Mouse (Mus musculus): ENCODE measurements around the gene Nos1ap. TPM values are rescaled to one million over a fixed set of nuclear protein-coding genes. Genes with fewer than 3 reads are reported as not detected.

Gene Nos1ap
- polyA plus RNA-seq, 1 experiment, result 0.14 TPM

GRCm38 (mm10) chr1:170402682-170403081, 187.0 kb downstream of the Nos1ap start:
- Histone ChIP-seq H3ac (ENCODE audit: control insufficient read depth, insufficient read length, low read depth) (no peak overlapping the region), H3K4me3 (ENCODE audit: insufficient read depth, poor library complexity, severe bottlenecking) (no peak overlapping the region), H3K27me3 (ENCODE audit: control insufficient read depth, insufficient read depth, insufficient read length) (peaks cover 7% of the 10 kb centered on the region), H3K79me3 (ENCODE audit: low read depth) (no peaks in the 10 kb centered on the region), H3K36me3 (ENCODE audit: control insufficient read depth, insufficient read depth) (no peaks in the 10 kb centered on the region), H3K79me2 (ENCODE audit: control insufficient read depth, insufficient read depth) (no peaks in the 10 kb centered on the region)
- TF ChIP-seq MYOG (IDR thresholded peaks at IDR 0.05; ENCODE audit: control insufficient read depth, extremely low read depth, insufficient read length) (no peak), CTCF (IDR thresholded peaks at IDR 0.05; ENCODE audit: control insufficient read depth, insufficient read depth, insufficient read length) (no peak)

GRCm38 (mm10) chr1:170398866-170399265, 190.8 kb downstream of the Nos1ap start:
- Histone ChIP-seq H3ac (ENCODE audit: control insufficient read depth, insufficient read length, low read depth) (no peak overlapping the region), H3K4me3 (ENCODE audit: insufficient read depth, poor library complexity, severe bottlenecking) (no peak overlapping the region), H3K36me3 (ENCODE audit: control insufficient read depth, insufficient read depth) (no peaks in the 10 kb centered on the region), H3K79me3 (ENCODE audit: low read depth) (no peaks in the 10 kb centered on the region), H3K79me2 (ENCODE audit: control insufficient read depth, insufficient read depth) (no peaks in the 10 kb centered on the region), H3K27me3 (ENCODE audit: control insufficient read depth, insufficient read depth, insufficient read length) (peaks cover 14% of the 10 kb centered on the region)
- no peak for TF ChIP-seq FOSL1 (IDR thresholded peaks at IDR 0.05; ENCODE audit: insufficient read depth, low read length, poor library complexity, severe bottlenecking)
- TF ChIP-seq USF1 (IDR thresholded peaks at IDR 0.05; ENCODE audit: low read depth), result no peak
- TF ChIP-seq MAX (IDR thresholded peaks at IDR 0.05), result no peak
- no peak for TF ChIP-seq MYOG (IDR thresholded peaks at IDR 0.05; ENCODE audit: control insufficient read depth, extremely low read depth, insufficient read length)
- no peak for TF ChIP-seq MYOD1 (IDR thresholded peaks at IDR 0.05; ENCODE audit: control insufficient read depth, insufficient read length, low read depth)
- TF ChIP-seq CTCF (IDR thresholded peaks at IDR 0.05; ENCODE audit: control insufficient read depth, insufficient read depth, insufficient read length), result no peak
- no peak for TF ChIP-seq CEBPB (IDR thresholded peaks at IDR 0.05; ENCODE audit: low read depth)

- H3K4me3 ChIP-seq (ENCODE audit: insufficient read depth, poor library complexity, severe bottlenecking), result no peak overlapping the region
- TF ChIP-seq MYOG (IDR thresholded peaks at IDR 0.05; ENCODE audit: control insufficient read depth, extremely low read depth, insufficient read length), result no peak
- no peak for TF ChIP-seq FOSL1 (IDR thresholded peaks at IDR 0.05; ENCODE audit: insufficient read depth, low read length, poor library complexity, severe bottlenecking)
- TF ChIP-seq CTCF (IDR thresholded peaks at IDR 0.05; ENCODE audit: control insufficient read depth, insufficient read depth, insufficient read length), result no peak
- TF ChIP-seq CEBPB (IDR thresholded peaks at IDR 0.05; ENCODE audit: low read depth), result no peak
- no peak for TF ChIP-seq MAX (IDR thresholded peaks at IDR 0.05)
- TF ChIP-seq MYOD1 (IDR thresholded peaks at IDR 0.05; ENCODE audit: control insufficient read depth, insufficient read length, low read depth), result no peak
- TF ChIP-seq USF1 (IDR thresholded peaks at IDR 0.05; ENCODE audit: low read depth), result no peak
These were observed 194.6 kb downstream of the Nos1ap start for GRCm38 (mm10) chr1:170395101-170395500.

GRCm38 (mm10) chr1:170394641-170395040, 195.0 kb downstream of the Nos1ap start:
- no peak overlapping the region for H3K4me3 ChIP-seq (ENCODE audit: insufficient read depth, poor library complexity, severe bottlenecking)
- no peak for TF ChIP-seq MYOG (IDR thresholded peaks at IDR 0.05; ENCODE audit: control insufficient read depth, extremely low read depth, insufficient read length)
- TF ChIP-seq MAX (IDR thresholded peaks at IDR 0.05), result no peak
- no peak for TF ChIP-seq CEBPB (IDR thresholded peaks at IDR 0.05; ENCODE audit: low read depth)
- TF ChIP-seq MYOD1 (IDR thresholded peaks at IDR 0.05; ENCODE audit: control insufficient read depth, insufficient read length, low read depth), result no peak
- no peak for TF ChIP-seq CTCF (IDR thresholded peaks at IDR 0.05; ENCODE audit: control insufficient read depth, insufficient read depth, insufficient read length)
- no peak for TF ChIP-seq USF1 (IDR thresholded peaks at IDR 0.05; ENCODE audit: low read depth)
- no peak for TF ChIP-seq FOSL1 (IDR thresholded peaks at IDR 0.05; ENCODE audit: insufficient read depth, low read length, poor library complexity, severe bottlenecking)
- no peak overlapping the region for H3ac ChIP-seq (ENCODE audit: control insufficient read depth, insufficient read length, low read depth)
- H3K79me3 ChIP-seq (ENCODE audit: low read depth), result no peaks in the 10 kb centered on the region
- H3K27me3 ChIP-seq (ENCODE audit: control insufficient read depth, insufficient read depth, insufficient read length), result peaks cover 14% of the 10 kb centered on the region
- H3K36me3 ChIP-seq (ENCODE audit: control insufficient read depth, insufficient read depth), result no peaks in the 10 kb centered on the region
- no peaks in the 10 kb centered on the region for H3K79me2 ChIP-seq (ENCODE audit: control insufficient read depth, insufficient read depth)

More at GRCm38 (mm10) chr1:170395101-170395500, 194.6 kb downstream of the Nos1ap start:
- no peaks in the 10 kb centered on the region for H3K79me2 ChIP-seq (ENCODE audit: control insufficient read depth, insufficient read depth)
- H3K36me3 ChIP-seq (ENCODE audit: control insufficient read depth, insufficient read depth), result no peaks in the 10 kb centered on the region
- no peaks in the 10 kb centered on the region for H3K79me3 ChIP-seq (ENCODE audit: low read depth)
- peaks cover 14% of the 10 kb centered on the region for H3K27me3 ChIP-seq (ENCODE audit: control insufficient read depth, insufficient read depth, insufficient read length)
- H3ac ChIP-seq (ENCODE audit: control insufficient read depth, insufficient read length, low read depth), result no peak overlapping the region

GRCm38 (mm10) chr1:170392771-170393728, 196.6 kb downstream of the Nos1ap start:
- Histone ChIP-seq H3K79me2 (ENCODE audit: control insufficient read depth, insufficient read depth) (no peaks in the 10 kb centered on the region), H3K79me3 (ENCODE audit: low read depth) (no peaks in the 10 kb centered on the region), H3ac (ENCODE audit: control insufficient read depth, insufficient read length, low read depth) (no peak overlapping the region), H3K4me3 (ENCODE audit: insufficient read depth, poor library complexity, severe bottlenecking) (no peak overlapping the region), H3K27me3 (ENCODE audit: control insufficient read depth, insufficient read depth, insufficient read length) (peaks cover 14% of the 10 kb centered on the region), H3K36me3 (ENCODE audit: control insufficient read depth, insufficient read depth) (no peaks in the 10 kb centered on the region)
- TF ChIP-seq FOSL1 (IDR thresholded peaks at IDR 0.05; ENCODE audit: insufficient read depth, low read length, poor library complexity, severe bottlenecking), result no peak

Data from C2C12 (cell line).